Mouse (Mus musculus): ENCODE data around the gene Pik3r1.

DNA sequence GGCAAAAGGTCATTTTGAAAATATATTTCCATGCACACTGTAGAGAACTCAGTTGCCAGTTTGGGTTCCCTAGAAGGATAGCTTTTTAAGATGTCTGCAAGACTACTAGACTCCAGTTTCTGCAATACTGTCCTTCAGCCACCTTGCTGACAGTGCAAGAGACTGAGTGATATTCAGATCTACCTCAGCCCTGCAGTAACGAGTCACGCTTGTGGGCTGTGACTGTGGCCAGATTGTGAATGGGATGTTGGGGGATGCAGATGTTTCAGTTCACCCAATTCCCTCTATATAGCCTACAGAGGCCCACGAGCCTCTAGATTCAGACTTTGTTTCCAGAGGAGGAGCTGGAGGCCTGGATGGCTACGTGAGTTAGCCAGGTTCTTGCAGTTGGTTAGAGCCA lies 90.0 kb downstream of the Pik3r1 start:
- no peak for TF ChIP-seq CTCF (IDR thresholded peaks at IDR 0.05; ENCODE audit: borderline replicate concordance, extremely low read depth, insufficient read depth, insufficient read length)
- TF ChIP-seq POLR2A (IDR thresholded peaks at IDR 0.05; ENCODE audit: borderline replicate concordance, extremely low read depth, insufficient read depth, insufficient read length, poor library complexity, severe bottlenecking) = no peak

Data from brain, embryonic 14.5 days (tissue).